Mouse (Mus musculus): ENCODE measurements around the gene Cox6b1. TPM values are rescaled to one million over a fixed set of nuclear protein-coding genes. Genes with fewer than 3 reads are reported as not detected.

Cox6b1 gene
- total and polyA plus RNA-seq, 3 experiments, result 1,860 to 4,696 (median 4,061) TPM

DNA sequence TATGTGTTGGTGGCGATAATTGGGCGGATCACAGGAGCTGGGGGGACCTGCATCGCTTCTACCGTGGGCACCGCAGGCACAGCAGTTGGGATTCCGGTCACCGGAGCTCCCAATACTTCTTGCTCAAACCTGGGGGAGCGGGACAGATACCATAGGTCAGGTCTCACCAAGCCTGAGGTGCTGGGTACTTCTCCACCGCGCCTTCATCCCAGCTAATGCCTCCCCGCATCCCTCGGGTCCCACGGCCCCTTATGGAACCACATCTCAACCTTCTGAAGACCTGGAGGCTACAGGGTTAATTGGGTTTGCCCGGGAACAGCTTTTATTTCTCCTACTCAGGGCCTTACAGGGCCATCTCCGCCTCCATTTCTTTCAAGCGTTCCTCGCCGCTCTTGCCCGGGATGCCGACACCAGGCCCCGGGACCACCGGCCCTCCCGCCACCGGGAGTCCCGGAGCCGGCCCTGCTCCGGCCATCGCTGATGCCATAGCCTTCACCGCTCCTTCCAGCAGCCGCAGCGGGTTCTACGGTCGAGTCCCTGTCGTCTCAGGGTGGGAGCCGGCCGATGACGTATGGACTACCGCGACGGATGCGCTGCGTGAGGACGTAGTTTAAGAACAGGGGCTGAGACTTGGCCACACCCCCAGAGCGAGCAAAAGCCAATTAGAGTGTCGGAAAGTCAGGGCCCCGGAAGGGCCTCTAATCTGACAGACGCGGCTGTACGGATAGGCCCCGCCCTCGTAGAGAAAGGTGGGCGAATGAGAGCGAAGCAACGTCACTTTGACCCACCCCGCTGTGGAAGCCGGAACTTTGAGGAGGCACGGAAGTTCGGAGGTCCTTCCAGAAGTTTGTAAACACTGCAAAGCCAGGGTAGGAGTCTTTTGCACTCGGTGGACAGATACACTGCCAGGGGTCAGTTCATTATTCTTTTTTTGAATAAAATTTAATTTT lies 23.9 kb upstream of the Cox6b1 start, which contains the start of gene Rbm42:
Gene Rbm42 (minus strand): TSS at position 727 of the 950 bp plus-strand sequence.
- Histone ChIP-seq H3K36me3 (ENCODE audit: control insufficient read depth, insufficient read depth, low read length) (peaks cover 2% of the 10 kb centered on the region; the same call in 1 of the 2 replicates), H3K27me3 (ENCODE audit: control insufficient read depth, insufficient read depth, low read length) (no peaks in the 10 kb centered on the region), H3K9ac (ENCODE audit: low read depth, low read length) (peak within 1 kb of the TSS; percentile 86), H3K27ac (peak within 1 kb of the TSS; percentile 85), H3K4me3 (peak within 1 kb of the TSS; percentile 97), H3K4me1 (ENCODE audit: control insufficient read depth, insufficient read depth, low read length) (peaks cover 2% of the 10 kb centered on the region; the same call in 1 of the 2 replicates), H3K79me2 (replicated peaks; ENCODE audit: control insufficient read depth, insufficient read depth, low read length) (0 out of 2 replicates have a peak, but pooled peaks cover 2% of the 10 kb centered on the region)
- 1% methylated on average over 59 of the region's 59 CpGs for WGBS
- DNase-seq, result peak; percentile 95 to 99
- intact Hi-C loops (cut with DNase I), result loop anchor here (2.0 to 5.0 kb wide), 4 partner anchors 15 to 77 kb away; partner anchors contain the start of genes Cox6b1, Haus5, Kmt2b and Tmem147
- no peak for TF ChIP-seq CTCF (IDR thresholded peaks at IDR 0.05)
- peak; percentile 89 for TF ChIP-seq POLR2A (IDR thresholded peaks at IDR 0.05; ENCODE audit: insufficient read depth, low read depth, low read length)

DNA sequence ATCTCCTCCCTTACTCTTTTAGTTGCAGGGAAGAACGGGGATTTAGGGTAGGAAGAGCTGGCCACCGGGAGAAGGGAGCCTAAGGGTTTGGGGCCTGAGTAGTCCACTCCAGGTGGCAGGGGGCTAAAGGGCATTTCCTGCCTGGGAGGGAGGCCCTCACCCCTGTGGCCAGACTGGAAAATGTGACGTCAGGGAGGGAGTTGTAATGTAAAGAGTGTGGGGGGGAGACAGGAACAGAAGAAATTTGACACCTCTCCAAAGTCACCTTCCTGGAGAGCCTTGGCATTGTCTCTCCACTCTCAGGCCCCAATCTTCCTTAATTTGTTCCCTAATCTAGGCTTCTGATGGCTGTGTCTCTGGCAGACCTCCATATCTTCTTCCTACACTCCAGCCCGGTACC lies 13.1 kb upstream of the Cox6b1 start:
- 12% methylated on average over 4 of the region's 4 CpGs for WGBS
- no peak overlapping the region for H3K9ac ChIP-seq (ENCODE audit: low read depth, low read length)
- no peak overlapping the region for H3K27ac ChIP-seq
- no peaks in the 10 kb centered on the region for H3K4me1 ChIP-seq (ENCODE audit: control insufficient read depth, insufficient read depth, low read length)
- H3K4me3 ChIP-seq, result no peak overlapping the region
- no peaks in the 10 kb centered on the region for H3K79me2 ChIP-seq (replicated peaks; ENCODE audit: control insufficient read depth, insufficient read depth, low read length)
- H3K36me3 ChIP-seq (ENCODE audit: control insufficient read depth, insufficient read depth, low read length), result no peaks in the 10 kb centered on the region
- no peak for DNase-seq
- H3K27me3 ChIP-seq (ENCODE audit: control insufficient read depth, insufficient read depth, low read length), result peaks cover 10% of the 10 kb centered on the region
- intact Hi-C loops (cut with DNase I), result no loop called here
- no peak for TF ChIP-seq POLR2A (IDR thresholded peaks at IDR 0.05; ENCODE audit: insufficient read depth, low read depth, low read length)
- TF ChIP-seq EP300 (IDR thresholded peaks at IDR 0.05; ENCODE audit: insufficient read depth, low read depth, low read length), result no peak
- no peak for TF ChIP-seq CTCF (IDR thresholded peaks at IDR 0.05)

DNA sequence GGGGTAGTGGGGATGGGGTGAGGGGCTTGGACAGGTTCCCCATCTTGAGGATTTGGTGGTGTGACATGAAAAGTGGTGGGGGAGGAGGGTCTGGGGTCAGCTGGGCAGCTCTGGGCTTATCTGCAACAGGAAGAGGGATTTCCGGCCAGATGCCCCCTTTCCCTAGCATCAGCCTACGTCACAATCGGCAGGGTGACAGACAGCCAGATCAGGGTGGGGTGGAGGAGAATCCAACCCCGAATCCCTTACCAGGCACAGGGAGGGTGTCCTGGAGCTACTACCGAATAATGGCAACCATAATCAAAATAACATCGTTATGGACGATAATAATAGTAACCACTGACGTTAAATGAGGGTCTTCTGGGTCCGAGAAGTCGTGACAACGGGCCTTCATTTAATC lies 10.4 kb upstream of the Cox6b1 start:
- Histone ChIP-seq H3K36me3 (ENCODE audit: control insufficient read depth, insufficient read depth, low read length) (no peaks in the 10 kb centered on the region), H3K79me2 (replicated peaks; ENCODE audit: control insufficient read depth, insufficient read depth, low read length) (no peaks in the 10 kb centered on the region), H3K4me1 (ENCODE audit: control insufficient read depth, insufficient read depth, low read length) (no peaks in the 10 kb centered on the region), H3K27ac (no peak overlapping the region), H3K27me3 (ENCODE audit: control insufficient read depth, insufficient read depth, low read length) (peaks cover 15% of the 10 kb centered on the region), H3K4me3 (no peak overlapping the region), H3K9ac (ENCODE audit: low read depth, low read length) (no peak overlapping the region)
- intact Hi-C loops (cut with DNase I), result no loop called here
- DNase-seq, result no peak
- WGBS, result 12% methylated on average over 11 of the region's 11 CpGs
- TF ChIP-seq CTCF (IDR thresholded peaks at IDR 0.05) (no peak), POLR2A (IDR thresholded peaks at IDR 0.05; ENCODE audit: insufficient read depth, low read depth, low read length) (no peak), EP300 (IDR thresholded peaks at IDR 0.05; ENCODE audit: insufficient read depth, low read depth, low read length) (no peak)

DNA sequence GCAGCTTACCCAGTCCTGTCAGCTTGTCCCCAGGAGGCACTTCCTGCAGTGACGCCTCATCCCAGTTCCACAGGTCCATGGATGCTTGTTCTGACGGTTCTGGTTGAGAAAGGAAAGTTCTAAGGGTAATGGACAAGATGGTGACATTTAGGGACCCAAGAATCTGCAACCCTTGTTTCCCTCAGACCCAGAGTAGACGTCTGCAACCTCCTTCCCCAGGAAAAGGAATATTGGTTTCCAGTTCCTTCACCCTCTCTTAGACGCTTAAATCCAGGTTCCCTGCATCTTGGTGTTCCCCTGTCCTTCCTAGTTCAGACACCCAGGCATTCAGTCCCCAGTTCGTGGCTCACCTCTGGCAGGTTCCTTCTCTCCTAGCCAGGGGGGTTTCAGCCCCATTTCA lies 9.8 kb upstream of the Cox6b1 start, which contains the start of gene Etv2:
Gene Etv2 (minus strand): TSS at position 101 of the 400 bp plus-strand sequence.
- Histone ChIP-seq H3K4me1 (ENCODE audit: control insufficient read depth, insufficient read depth, low read length) (no peaks in the 10 kb centered on the region), H3K27me3 (ENCODE audit: control insufficient read depth, insufficient read depth, low read length) (peaks cover 15% of the 10 kb centered on the region), H3K27ac (no peak within 1 kb of the TSS), H3K79me2 (replicated peaks; ENCODE audit: control insufficient read depth, insufficient read depth, low read length) (no peaks in the 10 kb centered on the region), H3K4me3 (no peak within 1 kb of the TSS), H3K9ac (ENCODE audit: low read depth, low read length) (no peak within 1 kb of the TSS), H3K36me3 (ENCODE audit: control insufficient read depth, insufficient read depth, low read length) (no peaks in the 10 kb centered on the region)
- intact Hi-C loops (cut with DNase I), result no loop called here
- WGBS, result 2% methylated on average over 5 of the region's 5 CpGs
- TF ChIP-seq POLR2A (IDR thresholded peaks at IDR 0.05; ENCODE audit: insufficient read depth, low read depth, low read length), result no peak
- TF ChIP-seq CTCF (IDR thresholded peaks at IDR 0.05), result no peak
- TF ChIP-seq EP300 (IDR thresholded peaks at IDR 0.05; ENCODE audit: insufficient read depth, low read depth, low read length), result no peak
- DNase-seq, result no peak

DNA sequence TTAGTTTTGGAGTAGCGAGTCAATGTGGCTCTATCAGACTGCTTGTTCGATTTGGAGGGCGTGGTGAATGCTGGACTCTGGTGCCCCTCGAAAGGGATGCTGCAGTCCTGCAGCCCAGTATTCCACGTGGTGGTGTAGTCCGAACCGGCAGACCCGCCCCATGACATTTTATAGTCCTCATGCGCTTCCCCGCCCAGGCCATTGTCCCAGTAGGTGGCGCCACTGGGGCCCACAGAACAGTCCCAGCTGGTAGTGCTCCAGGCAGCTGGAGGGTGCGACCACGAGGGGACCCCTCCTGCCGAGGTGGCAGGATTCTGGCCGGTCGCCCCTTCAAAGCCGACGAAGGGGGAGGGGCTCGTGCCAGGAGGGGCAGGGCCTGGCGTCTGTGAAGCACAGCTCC lies 8.7 kb upstream of the Cox6b1 start:
- H3K27me3 ChIP-seq (ENCODE audit: control insufficient read depth, insufficient read depth, low read length), result peaks cover 15% of the 10 kb centered on the region
- H3K4me3 ChIP-seq, result no peak overlapping the region
- no peaks in the 10 kb centered on the region for H3K79me2 ChIP-seq (replicated peaks; ENCODE audit: control insufficient read depth, insufficient read depth, low read length)
- H3K27ac ChIP-seq, result no peak overlapping the region
- intact Hi-C loops (cut with DNase I), result no loop called here
- WGBS, result 2% methylated on average over 20 of the region's 20 CpGs
- DNase-seq, result peak; percentile 18 to 42
- TF ChIP-seq CTCF (IDR thresholded peaks at IDR 0.05) (peak; percentile 58), POLR2A (IDR thresholded peaks at IDR 0.05; ENCODE audit: insufficient read depth, low read depth, low read length) (no peak)
- no peaks in the 10 kb centered on the region for H3K4me1 ChIP-seq (ENCODE audit: control insufficient read depth, insufficient read depth, low read length)
- no peaks in the 10 kb centered on the region for H3K36me3 ChIP-seq (ENCODE audit: control insufficient read depth, insufficient read depth, low read length)
- H3K9ac ChIP-seq (ENCODE audit: low read depth, low read length), result no peak overlapping the region
